Mouse (Mus musculus) olfactory bulb, adult 2 months (tissue): ENCODE measurements around the gene Eva1c. TPM values are rescaled to one million over a fixed set of nuclear protein-coding genes. Genes with fewer than 3 reads are reported as not detected.
"Not testable (repeated sequence)": the region's sequence is repeated elsewhere in the genome, so short reads cannot be mapped to it uniquely, and the experiment has no call there.

ENCODE experiments used
- H3K27ac ChIP-seq: fragments of 200-500 bp; 2 replicates; pipeline ENCODE4 v1.5.1; 2012; ENCODE audit warnings: low read depth, low read length; ENCODE audit not compliant: insufficient read depth
- H3K4me1 ChIP-seq: fragments of 200-500 bp; 2 replicates; pipeline ENCODE4 v1.6.1; 2012; ENCODE audit warnings: low read length; ENCODE audit not compliant: control insufficient read depth, insufficient read depth
- H3K4me3 ChIP-seq: fragments of 200-500 bp; 2 replicates; pipeline ENCODE4 v1.5.1; 2012; ENCODE audit warnings: mild to moderate bottlenecking, low read depth, low read length, moderate library complexity; ENCODE audit not compliant: insufficient read depth
- CTCF ChIP-seq: fragments of 200-500 bp; IDR thresholded peaks from 2 replicates; pipeline ENCODE4 v1.5.1; 2012; ENCODE audit warnings: low read depth, mild to moderate bottlenecking, low read length, moderate library complexity; ENCODE audit not compliant: insufficient read depth
- POLR2A ChIP-seq: fragments of 200-500 bp; IDR thresholded peaks from 2 replicates; pipeline ENCODE4 v1.6.1; 2012; ENCODE audit warnings: mild to moderate bottlenecking, low read depth, low read length, moderate library complexity; ENCODE audit not compliant: insufficient read depth
- WGBS: fragments of 180-500 bp; shearing (Covaris S2); methylation state at CpG from one replicate; pipeline ENCODE4 v1.1.7; 2018; 5-methylcytosine and 5-hydroxymethylcytosine counted together
- polyA plus RNA-seq: library from polyadenylated mRNA; stranded (reverse); fragments of >200 nt; gene quantifications from 2 replicates; pipeline ENCODE4 v1.2.4, GENCODE M21; 2012; ENCODE audit warnings: low replicate concordance; ENCODE audit not compliant: missing spikeins, insufficient read depth, insufficient read length

The Eva1c gene
- polyA plus RNA-seq, 1 experiment, result not detected

DNA sequence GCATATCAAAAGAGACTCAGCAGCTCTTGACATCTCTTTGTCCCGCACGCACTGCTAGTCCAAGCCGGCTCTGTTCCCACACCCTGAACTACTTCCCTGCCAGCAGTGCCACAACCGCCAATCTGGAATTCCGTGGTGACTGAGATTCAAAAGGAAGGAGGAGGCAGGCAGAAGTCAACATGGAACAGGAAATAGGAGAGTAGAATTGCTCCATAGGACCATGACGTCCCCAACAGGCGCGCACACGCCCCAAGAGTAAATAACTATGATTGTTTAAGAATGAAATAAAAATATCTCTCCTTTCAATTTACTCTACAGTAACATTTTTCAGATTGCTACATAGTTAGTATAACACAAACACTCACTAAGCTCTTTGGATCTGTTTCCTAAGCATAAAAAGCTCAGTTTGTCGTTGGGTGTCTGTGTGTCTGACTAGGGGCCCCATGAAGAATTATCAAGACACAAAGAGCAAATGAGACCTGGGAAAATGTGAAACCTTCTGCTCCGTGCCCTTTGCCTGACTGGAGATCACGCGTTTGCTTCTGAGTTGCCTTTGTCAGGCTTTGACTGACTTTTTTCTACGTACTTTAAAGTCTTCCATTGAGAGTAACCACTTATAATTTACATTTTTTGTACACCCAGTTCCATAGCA is 5.3 kb upstream of the Eva1c start:
- H3K27ac ChIP-seq, result no peak overlapping the region
- H3K4me3 ChIP-seq, result no peak overlapping the region
- no peak for TF ChIP-seq POLR2A
- no peak for TF ChIP-seq CTCF
- no peaks in the 10 kb centered on the region for H3K4me1 ChIP-seq
- 84% methylated on average over 14 of the region's 14 CpGs for WGBS

GRCm38 (mm10) chr16:90822284-90822935 is 4.1 kb upstream of the Eva1c start:
- TF ChIP-seq CTCF (no peak), POLR2A (no peak)
- 93% methylated on average over 10 of the region's 10 CpGs for WGBS

GRCm38 (mm10) chr16:90822981-90823380 is 3.5 kb upstream of the Eva1c start:
- 64% methylated on average over 7 of the region's 7 CpGs for WGBS
- Histone ChIP-seq H3K4me3 (no peak overlapping the region), H3K4me1 (no peaks in the 10 kb centered on the region), H3K27ac (no peak overlapping the region)
- TF ChIP-seq POLR2A (no peak), CTCF (no peak)

More at GRCm38 (mm10) chr16:90822284-90822935, 4.1 kb upstream of the Eva1c start:
- H3K4me3 ChIP-seq, result no peak overlapping the region
- H3K27ac ChIP-seq, result no peak overlapping the region
- no peaks in the 10 kb centered on the region for H3K4me1 ChIP-seq

DNA sequence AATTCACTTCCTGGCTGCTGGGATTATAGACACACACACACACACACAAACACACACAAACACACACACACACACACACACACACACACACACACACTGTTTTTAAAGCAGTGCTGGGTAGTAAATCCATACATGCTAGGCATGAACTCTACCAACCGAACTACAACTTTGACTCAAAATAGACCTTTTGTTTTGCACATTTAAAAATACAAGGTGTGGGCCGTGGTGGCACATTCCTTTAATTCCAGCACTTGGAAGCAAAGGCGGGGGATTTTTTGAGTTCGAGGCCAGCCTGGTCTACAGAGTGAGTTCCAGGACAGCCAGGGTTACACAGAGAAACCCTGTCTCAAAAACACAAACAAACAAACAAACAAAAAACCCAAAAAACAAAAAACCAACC is 2.5 kb upstream of the Eva1c start:
- 83% methylated on average over 4 of the region's 4 CpGs for WGBS
- not testable (repeated sequence) for H3K4me3 ChIP-seq, H3K27ac ChIP-seq, H3K4me1 ChIP-seq

GRCm38 (mm10) chr16:90826041-90826440 is 478 bp upstream of the Eva1c start:
- WGBS, result 92% methylated on average over 5 of the region's 5 CpGs
- Histone ChIP-seq H3K4me3 (no peak overlapping the region), H3K4me1 (peaks cover 13% of the 10 kb centered on the region), H3K27ac (no peak overlapping the region)
- no peak for TF ChIP-seq POLR2A
- no peak for TF ChIP-seq CTCF

- H3K4me3 ChIP-seq, result no peak overlapping the region
- no peak overlapping the region for H3K27ac ChIP-seq
- TF ChIP-seq POLR2A (no peak), CTCF (no peak)
- WGBS, result 89% methylated on average over 9 of the region's 9 CpGs
- peaks cover 18% of the 10 kb centered on the region for H3K4me1 ChIP-seq
These were observed 979 bp downstream of the Eva1c start for GRCm38 (mm10) chr16:90827498-90827897.

DNA sequence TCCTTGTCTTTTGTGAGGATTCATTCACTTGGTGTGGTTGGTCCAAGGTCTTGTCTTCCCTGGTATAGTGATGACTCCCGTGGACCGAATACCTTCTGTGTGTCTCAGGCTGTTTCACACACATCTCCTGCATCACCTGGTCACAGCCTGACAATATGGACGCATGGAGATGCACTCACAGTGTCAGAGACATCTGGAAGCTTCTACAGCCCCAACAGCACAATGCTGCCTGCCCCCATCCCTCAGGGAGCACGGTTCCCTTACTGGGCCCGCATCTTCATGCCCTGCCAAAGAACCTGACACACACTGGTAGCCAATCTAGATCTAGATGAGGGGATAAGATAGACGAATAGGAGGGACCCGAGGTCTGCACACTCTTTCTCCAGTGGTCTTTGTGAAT is 2.6 kb downstream of the Eva1c start:
- Histone ChIP-seq H3K4me3 (no peak overlapping the region), H3K4me1 (peaks cover 18% of the 10 kb centered on the region), H3K27ac (no peak overlapping the region)
- WGBS, result 90% methylated on average over 7 of the region's 7 CpGs
- TF ChIP-seq POLR2A (no peak), CTCF (no peak)

DNA sequence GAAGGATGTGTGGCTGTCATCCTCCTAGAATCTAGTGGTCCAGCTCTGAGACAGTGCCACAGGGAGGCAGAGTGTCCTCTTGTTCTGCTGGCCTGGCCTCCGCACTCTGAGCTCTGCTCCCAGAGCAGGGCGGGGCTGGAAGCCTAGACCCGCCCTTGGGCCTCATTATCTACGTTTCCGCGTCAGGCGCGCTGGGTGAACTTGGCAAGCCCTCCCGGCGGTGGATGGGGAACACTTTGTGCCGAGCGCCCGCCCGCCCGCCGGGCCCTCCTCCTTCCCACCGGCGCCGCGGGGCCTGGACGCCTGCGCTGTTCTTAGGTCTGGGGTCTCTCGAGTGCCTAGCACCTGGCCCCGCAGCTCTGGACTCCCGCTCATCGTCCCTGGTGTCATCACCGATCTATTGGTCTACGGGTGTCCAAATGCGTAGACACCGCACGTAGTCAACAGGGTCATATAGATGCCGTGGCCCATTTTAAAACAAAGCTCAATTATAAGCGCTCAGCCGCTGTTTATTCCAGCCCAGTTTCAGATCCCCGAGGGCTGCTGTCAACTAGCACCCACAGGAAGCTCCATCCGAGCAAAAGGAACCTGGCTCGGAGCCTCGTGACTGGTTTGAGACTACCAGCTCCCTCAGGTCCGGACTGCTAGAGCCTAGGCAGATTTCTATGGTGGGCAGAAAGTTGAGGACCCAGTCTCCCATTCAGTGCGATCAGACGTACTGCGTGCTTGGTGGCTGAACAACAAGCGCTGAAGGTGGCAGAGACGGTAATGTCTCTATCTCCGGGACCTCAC is 3.6 kb downstream of the Eva1c start:
- Histone ChIP-seq H3K4me3 (peak overlapping the region; percentile 53), H3K27ac (0 out of 2 replicates have a peak overlapping the region, but pooled peaks have one; percentile 0), H3K4me1 (peaks cover 18% of the 10 kb centered on the region)
- 2% methylated on average over 45 of the region's 45 CpGs for WGBS
- TF ChIP-seq POLR2A (no peak), CTCF (no peak)
